Mouse (Mus musculus): ENCODE data around the gene Lbx1. TPM values are rescaled to one million over a fixed set of nuclear protein-coding genes. Genes with fewer than 3 reads are reported as not detected.
A peak's percentile ranks its signal among the peaks of the same experiment; 100 is the strongest.

The Lbx1 gene
- polyA plus RNA-seq, 1 experiment from 2014 or later = not detected

DNA sequence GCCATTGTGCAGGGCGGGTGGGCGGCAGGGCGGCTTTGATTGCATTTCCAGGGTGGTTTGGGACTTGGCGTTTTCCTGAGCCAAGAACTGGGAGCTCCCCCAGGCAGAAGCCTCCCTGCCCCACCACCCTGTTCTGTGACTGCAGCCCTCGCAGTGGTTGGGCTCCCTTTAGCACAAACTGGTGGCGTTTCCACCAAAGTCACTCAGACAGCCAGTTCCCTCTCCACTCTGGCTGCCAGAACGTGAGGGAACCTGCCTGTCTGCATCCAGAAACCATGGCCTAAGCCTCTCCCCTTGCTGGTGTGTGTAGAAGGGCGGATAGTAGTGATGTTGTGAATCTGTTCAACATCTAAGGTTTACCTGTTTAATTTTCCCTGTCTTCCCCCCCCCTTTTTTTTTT lies 9.4 kb downstream of the Lbx1 start:
- H3K27ac ChIP-seq (ENCODE audit: low read length) = no peak overlapping the region
- WGBS = 3% methylated on average over 8 of the region's 8 CpGs
- ATAC-seq (ENCODE audit: insufficient number of reproducible peaks, insufficient read depth, low FRiP score, low read depth) = no peak
- H3K4me3 ChIP-seq (ENCODE audit: low read depth, low read length) = no peak overlapping the region
- no peaks in the 10 kb centered on the region for H3K9me3 ChIP-seq (ENCODE audit: control insufficient read depth, low read depth, low read length)
- no peak overlapping the region for H3K9ac ChIP-seq (replicated peaks; ENCODE audit: low read depth, low read length)
- peaks cover 5% of the 10 kb centered on the region; the same call in 1 of the 2 replicates for H3K4me1 ChIP-seq (ENCODE audit: control insufficient read depth, insufficient read depth, low read length)
- no peaks in the 10 kb centered on the region for H3K36me3 ChIP-seq (ENCODE audit: control insufficient read depth, insufficient read depth, low read length)
- peaks cover 80% of the 10 kb centered on the region for H3K27me3 ChIP-seq (ENCODE audit: control insufficient read depth, insufficient read depth, low read length)
- H3K4me2 ChIP-seq (replicated peaks; ENCODE audit: low read depth, low read length) = no peak overlapping the region

GRCm38 (mm10) chr19:45225130-45225529 lies 10.5 kb downstream of the Lbx1 start:
- Histone ChIP-seq H3K27ac (ENCODE audit: low read length) (no peak overlapping the region), H3K4me1 (ENCODE audit: control insufficient read depth, insufficient read depth, low read length) (peaks cover 5% of the 10 kb centered on the region; the same call in 1 of the 2 replicates), H3K4me2 (replicated peaks; ENCODE audit: low read depth, low read length) (no peak overlapping the region), H3K9ac (replicated peaks; ENCODE audit: low read depth, low read length) (no peak overlapping the region), H3K36me3 (ENCODE audit: control insufficient read depth, insufficient read depth, low read length) (no peaks in the 10 kb centered on the region), H3K27me3 (ENCODE audit: control insufficient read depth, insufficient read depth, low read length) (peaks cover 72% of the 10 kb centered on the region), H3K4me3 (ENCODE audit: low read depth, low read length) (no peak overlapping the region), H3K9me3 (ENCODE audit: control insufficient read depth, low read depth, low read length) (no peaks in the 10 kb centered on the region)
- 3% methylated on average over 12 of the region's 12 CpGs for WGBS
- no peak for ATAC-seq (ENCODE audit: insufficient number of reproducible peaks, insufficient read depth, low FRiP score, low read depth)

DNA sequence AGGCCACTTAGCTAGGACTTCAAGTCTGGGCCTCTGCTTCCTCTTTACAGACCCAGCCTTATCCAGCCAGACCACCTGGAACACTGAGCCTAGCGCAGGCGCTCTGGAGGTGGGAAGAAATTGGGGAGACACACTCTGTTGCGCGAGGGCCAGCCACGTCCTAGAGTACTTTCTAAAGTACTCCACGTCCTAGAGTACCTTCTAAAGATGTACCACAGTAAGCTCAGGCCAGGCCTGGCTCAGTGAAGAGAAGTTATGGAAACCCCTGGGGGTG lies 11.4 kb downstream of the Lbx1 start:
- WGBS = 2% methylated on average over 6 of the region's 6 CpGs
- Histone ChIP-seq H3K27ac (ENCODE audit: low read length) (no peak overlapping the region), H3K4me1 (ENCODE audit: control insufficient read depth, insufficient read depth, low read length) (peaks cover 5% of the 10 kb centered on the region; the same call in 1 of the 2 replicates), H3K9ac (replicated peaks; ENCODE audit: low read depth, low read length) (no peak overlapping the region), H3K9me3 (ENCODE audit: control insufficient read depth, low read depth, low read length) (no peaks in the 10 kb centered on the region), H3K36me3 (ENCODE audit: control insufficient read depth, insufficient read depth, low read length) (no peaks in the 10 kb centered on the region), H3K4me2 (replicated peaks; ENCODE audit: low read depth, low read length) (no peak overlapping the region), H3K4me3 (ENCODE audit: low read depth, low read length) (no peak overlapping the region), H3K27me3 (ENCODE audit: control insufficient read depth, insufficient read depth, low read length) (peaks cover 64% of the 10 kb centered on the region)
- ATAC-seq (ENCODE audit: insufficient number of reproducible peaks, insufficient read depth, low FRiP score, low read depth) = no peak

- Histone ChIP-seq H3K4me1 (ENCODE audit: control insufficient read depth, insufficient read depth, low read length) (peaks cover 5% of the 10 kb centered on the region; the same call in 1 of the 2 replicates), H3K4me2 (replicated peaks; ENCODE audit: low read depth, low read length) (no peak overlapping the region), H3K9ac (replicated peaks; ENCODE audit: low read depth, low read length) (no peak overlapping the region), H3K27me3 (ENCODE audit: control insufficient read depth, insufficient read depth, low read length) (peaks cover 61% of the 10 kb centered on the region), H3K27ac (ENCODE audit: low read length) (no peak overlapping the region), H3K4me3 (ENCODE audit: low read depth, low read length) (peak overlapping the region; percentile 7; the same call in 1 of the 2 replicates), H3K9me3 (ENCODE audit: control insufficient read depth, low read depth, low read length) (no peaks in the 10 kb centered on the region), H3K36me3 (ENCODE audit: control insufficient read depth, insufficient read depth, low read length) (no peaks in the 10 kb centered on the region)
- ATAC-seq (ENCODE audit: insufficient number of reproducible peaks, insufficient read depth, low FRiP score, low read depth) = no peak
- 3% methylated on average over 49 of the region's 49 CpGs for WGBS
These were observed 12.0 kb downstream of the Lbx1 start for GRCm38 (mm10) chr19:45223413-45224285.

GRCm38 (mm10) chr19:45222141-45222782 lies 13.3 kb downstream of the Lbx1 start:
- no peak overlapping the region for H3K4me2 ChIP-seq (replicated peaks; ENCODE audit: low read depth, low read length)
- no peaks in the 10 kb centered on the region for H3K9me3 ChIP-seq (ENCODE audit: control insufficient read depth, low read depth, low read length)
- no peak overlapping the region for H3K27ac ChIP-seq (ENCODE audit: low read length)
- H3K9ac ChIP-seq (replicated peaks; ENCODE audit: low read depth, low read length) = no peak overlapping the region
- no peaks in the 10 kb centered on the region for H3K36me3 ChIP-seq (ENCODE audit: control insufficient read depth, insufficient read depth, low read length)
- H3K4me1 ChIP-seq (ENCODE audit: control insufficient read depth, insufficient read depth, low read length) = peaks cover 5% of the 10 kb centered on the region; the same call in 1 of the 2 replicates
- H3K27me3 ChIP-seq (ENCODE audit: control insufficient read depth, insufficient read depth, low read length) = peaks cover 47% of the 10 kb centered on the region
- no peak for ATAC-seq (ENCODE audit: insufficient number of reproducible peaks, insufficient read depth, low FRiP score, low read depth)
- 8% methylated on average over 17 of the region's 17 CpGs for WGBS
- H3K4me3 ChIP-seq (ENCODE audit: low read depth, low read length) = no peak overlapping the region

- 2% methylated on average over 9 of the region's 9 CpGs for WGBS
- peak overlapping the region; percentile 45 for H3K4me2 ChIP-seq (replicated peaks; ENCODE audit: low read depth, low read length)
- no peaks in the 10 kb centered on the region for H3K36me3 ChIP-seq (ENCODE audit: control insufficient read depth, insufficient read depth, low read length)
- no peak overlapping the region for H3K9ac ChIP-seq (replicated peaks; ENCODE audit: low read depth, low read length)
- H3K9me3 ChIP-seq (ENCODE audit: control insufficient read depth, low read depth, low read length) = no peaks in the 10 kb centered on the region
- no peak for ATAC-seq (ENCODE audit: insufficient number of reproducible peaks, insufficient read depth, low FRiP score, low read depth)
- H3K4me3 ChIP-seq (ENCODE audit: low read depth, low read length) = peak overlapping the region; percentile 14; the same call in 1 of the 2 replicates
- H3K27me3 ChIP-seq (ENCODE audit: control insufficient read depth, insufficient read depth, low read length) = peaks cover 39% of the 10 kb centered on the region
- H3K27ac ChIP-seq (ENCODE audit: low read length) = no peak overlapping the region
- peaks cover 5% of the 10 kb centered on the region; the same call in 1 of the 2 replicates for H3K4me1 ChIP-seq (ENCODE audit: control insufficient read depth, insufficient read depth, low read length)
These were observed 14.2 kb downstream of the Lbx1 start for GRCm38 (mm10) chr19:45221458-45221783.

DNA sequence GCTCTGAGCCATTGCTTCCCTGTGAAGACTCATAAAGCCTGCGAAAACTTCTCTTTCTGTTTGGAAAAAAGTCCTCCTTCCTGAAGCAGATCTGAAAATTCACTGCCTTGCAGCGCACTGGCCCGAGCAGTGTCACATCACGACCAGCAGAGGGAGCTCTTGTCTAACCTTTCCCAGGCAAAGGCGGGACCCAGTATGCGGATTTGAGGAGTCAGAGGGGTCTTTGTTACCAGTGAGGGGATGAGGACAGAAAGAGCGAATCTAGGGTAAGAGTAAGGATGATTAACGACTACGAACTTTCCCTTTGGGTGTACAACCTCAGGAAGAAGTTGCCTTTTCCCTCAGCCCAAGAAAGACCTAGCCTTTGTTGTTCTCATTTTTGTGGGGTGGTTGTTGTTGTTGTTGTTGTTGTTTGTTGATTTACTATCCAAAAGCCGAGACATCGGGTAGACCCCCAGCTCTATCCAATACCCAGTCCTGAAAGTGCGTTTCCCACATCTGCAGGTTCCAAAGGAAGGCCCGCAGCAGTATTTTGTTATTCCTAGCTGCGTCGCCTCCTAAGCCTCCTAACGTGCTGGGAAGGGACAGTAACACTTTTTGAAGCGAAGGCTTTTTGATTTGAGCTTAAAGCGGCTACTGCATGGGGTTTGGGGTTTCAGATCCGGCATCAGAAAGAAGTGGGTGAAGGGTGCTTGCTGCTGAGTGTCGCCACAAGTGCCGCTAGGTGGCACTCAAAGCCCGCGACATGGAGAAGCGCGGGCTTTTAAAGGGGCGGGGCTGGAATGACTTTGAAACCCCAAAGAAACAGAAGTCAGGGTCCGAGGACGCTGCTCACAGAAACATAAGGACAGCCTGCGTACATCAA lies 14.8 kb downstream of the Lbx1 start:
- H3K36me3 ChIP-seq (ENCODE audit: control insufficient read depth, insufficient read depth, low read length) = no peaks in the 10 kb centered on the region
- no peaks in the 10 kb centered on the region for H3K9me3 ChIP-seq (ENCODE audit: control insufficient read depth, low read depth, low read length)
- H3K4me1 ChIP-seq (ENCODE audit: control insufficient read depth, insufficient read depth, low read length) = peaks cover 5% of the 10 kb centered on the region; the same call in 1 of the 2 replicates
- peak overlapping the region; percentile 45 for H3K4me2 ChIP-seq (replicated peaks; ENCODE audit: low read depth, low read length)
- 1% methylated on average over 29 of the region's 29 CpGs for WGBS
- H3K4me3 ChIP-seq (ENCODE audit: low read depth, low read length) = peak overlapping the region; percentile 14; the same call in 1 of the 2 replicates
- H3K27ac ChIP-seq (ENCODE audit: low read length) = no peak overlapping the region
- H3K27me3 ChIP-seq (ENCODE audit: control insufficient read depth, insufficient read depth, low read length) = peaks cover 35% of the 10 kb centered on the region
- peak; percentile 46; the same call in 1 of the 2 replicates for ATAC-seq (ENCODE audit: insufficient number of reproducible peaks, insufficient read depth, low FRiP score, low read depth)
- H3K9ac ChIP-seq (replicated peaks; ENCODE audit: low read depth, low read length) = no peak overlapping the region

GRCm38 (mm10) chr19:45216240-45216639 lies 19.4 kb downstream of the Lbx1 start:
- ATAC-seq (ENCODE audit: insufficient number of reproducible peaks, insufficient read depth, low FRiP score, low read depth) = no peak
- Histone ChIP-seq H3K9ac (replicated peaks; ENCODE audit: low read depth, low read length) (no peak overlapping the region), H3K36me3 (ENCODE audit: control insufficient read depth, insufficient read depth, low read length) (no peaks in the 10 kb centered on the region), H3K4me2 (replicated peaks; ENCODE audit: low read depth, low read length) (no peak overlapping the region), H3K9me3 (ENCODE audit: control insufficient read depth, low read depth, low read length) (no peaks in the 10 kb centered on the region), H3K4me3 (ENCODE audit: low read depth, low read length) (no peak overlapping the region), H3K27me3 (ENCODE audit: control insufficient read depth, insufficient read depth, low read length) (no peaks in the 10 kb centered on the region), H3K27ac (ENCODE audit: low read length) (no peak overlapping the region), H3K4me1 (ENCODE audit: control insufficient read depth, insufficient read depth, low read length) (peaks cover 5% of the 10 kb centered on the region; the same call in 1 of the 2 replicates)
- 4% methylated on average over 9 of the region's 9 CpGs for whole genome bisulfite sequencing
